ENCODE assay signal across 9 mouse cellular contexts in the genomic region with DNA sequence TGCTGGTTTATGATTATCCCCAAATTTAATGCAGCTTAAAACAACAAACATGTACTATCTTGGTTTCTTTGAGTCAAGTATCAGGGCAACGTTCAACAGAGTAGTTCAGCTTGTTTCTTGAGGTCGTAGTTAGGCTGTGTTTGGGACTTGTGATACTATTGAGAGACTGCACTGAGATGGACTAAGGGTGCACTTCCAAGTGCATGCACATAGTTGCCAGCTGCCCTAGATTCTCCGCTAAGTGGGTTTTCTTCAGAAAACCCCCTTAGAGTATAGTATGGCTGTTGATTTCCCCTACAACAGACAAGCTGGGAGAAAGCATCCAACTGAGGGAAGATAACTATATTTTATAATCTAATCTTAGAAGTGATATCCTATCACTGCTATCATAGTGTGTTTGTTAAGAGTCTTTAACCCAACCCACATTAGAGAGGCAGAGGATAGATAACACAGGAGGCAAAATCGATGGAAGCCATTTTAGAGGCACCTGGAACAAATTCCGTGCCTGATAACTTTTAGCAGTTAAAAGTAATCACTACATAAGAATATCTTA. TPM values are rescaled to one million over a fixed set of nuclear protein-coding genes. Genes with fewer than 3 reads are reported as not detected.
A peak's percentile ranks its signal among the peaks of the same experiment; 100 is the strongest.
DNase-seq lines count a peak whose midpoint lies in the region; ATAC-seq and TF ChIP-seq lines count a peak whose summit lies in the region.
"Had no signal": no experiment of that assay in that cellular context is flagged by ENCODE, and none has a peak within 500 bp of the region (broad histone marks: within the 10 kb centered on the region; RNA-seq: fewer than 3 reads in every experiment).

No protein-coding gene starts in this region.

- peak overlapping the region; percentile 55 for H3K4me2 ChIP-seq in kidney, postnatal 0 days (ENCODE audit: low read length)
- peak overlapping the region; percentile 59; the same call in 1 of the 2 replicates for H3K4me2 ChIP-seq in embryonic facial prominence, embryonic 14.5 days (ENCODE audit: low read depth, low read length)
- H3K4me2 ChIP-seq in midbrain, embryonic 14.5 days (ENCODE audit: low read length): peak overlapping the region; percentile 57; the same call in 1 of the 2 replicates

- ATAC-seq in kidney, postnatal 0 days (replicated peaks; ENCODE audit: low FRiP score, low read depth): no peak
- ATAC-seq in embryonic facial prominence, embryonic 14.5 days (ENCODE audit: low read depth): no peak
- no peak for ATAC-seq in midbrain, embryonic 14.5 days (ENCODE audit: low FRiP score, low TSS enrichment)

- TF ChIP-seq POLR2A in cerebellum, adult 2 months (IDR thresholded peaks at IDR 0.05; ENCODE audit: borderline replicate concordance, insufficient read depth, low read length): no peak

- no peaks in the 10 kb centered on the region for H3K9me3 ChIP-seq in kidney, postnatal 0 days (replicated peaks; ENCODE audit: low read length)
- H3K9me3 ChIP-seq in embryonic facial prominence, embryonic 14.5 days (ENCODE audit: control insufficient read depth, low read length): no peaks in the 10 kb centered on the region
- H3K9me3 ChIP-seq in midbrain, embryonic 14.5 days (ENCODE audit: control insufficient read depth, low read length): no peaks in the 10 kb centered on the region

- H3K27me3 ChIP-seq in cerebellum, adult 2 months (ENCODE audit: control insufficient read depth, insufficient read depth, low read length): no peaks in the 10 kb centered on the region
- no peaks in the 10 kb centered on the region for H3K27me3 ChIP-seq in kidney, postnatal 0 days (ENCODE audit: insufficient read depth, low read length)
- no peaks in the 10 kb centered on the region for H3K27me3 ChIP-seq in embryonic facial prominence, embryonic 14.5 days (replicated peaks; ENCODE audit: control insufficient read depth, insufficient read depth, low read length)
- no peaks in the 10 kb centered on the region for H3K27me3 ChIP-seq in midbrain, embryonic 14.5 days (ENCODE audit: control insufficient read depth, insufficient read depth, low read length)

- no peak overlapping the region for H3K27ac ChIP-seq in cerebellum, adult 2 months (ENCODE audit: insufficient read depth, low read length)
- H3K27ac ChIP-seq in kidney, postnatal 0 days: no peak overlapping the region
- H3K27ac ChIP-seq in embryonic facial prominence, embryonic 14.5 days (replicated peaks; ENCODE audit: low read depth, low read length): no peak overlapping the region
- no peak overlapping the region for H3K27ac ChIP-seq in midbrain, embryonic 14.5 days (replicated peaks; ENCODE audit: low read depth, low read length)

- 62% methylated on average over 5 of the region's 5 CpGs for WGBS in cerebellum, adult 2 months
- 71% methylated on average over 5 of the region's 5 CpGs for WGBS in kidney, postnatal 0 days
- WGBS in embryonic facial prominence, embryonic 14.5 days: 70% methylated on average over 5 of the region's 5 CpGs
- WGBS in midbrain, embryonic 14.5 days: 79% methylated on average over 5 of the region's 5 CpGs

- no peak for DNase-seq in cerebellum, adult 2 months
- DNase-seq in cerebellum, adult 9-10 months: no peak
- DNase-seq in kidney, postnatal 0 days (ENCODE audit: low spot score): peak; percentile 2
- no peak for DNase-seq in kidney, postnatal 36 days
- no peak for DNase-seq in embryonic facial prominence, embryonic 14.5 days (ENCODE audit: low spot score)
- no peak for DNase-seq in midbrain, embryonic 14.5 days
- DNase-seq in retina, embryonic 14.5 days (ENCODE audit: low spot score): no peak
- DNase-seq in right cerebral cortex, adult 18-20 months: no peak
- DNase-seq: layer of hippocampus, adult 9-11 months had no signal

- H3K36me3 ChIP-seq in kidney, postnatal 0 days (ENCODE audit: insufficient read depth, low read length): no peaks in the 10 kb centered on the region
- no peaks in the 10 kb centered on the region for H3K36me3 ChIP-seq in embryonic facial prominence, embryonic 14.5 days (ENCODE audit: control insufficient read depth, insufficient read depth, low read length)
- H3K36me3 ChIP-seq in midbrain, embryonic 14.5 days (ENCODE audit: control insufficient read depth, insufficient read depth, low read length): no peaks in the 10 kb centered on the region

- H3K4me3 ChIP-seq in cerebellum, adult 2 months (replicated peaks; ENCODE audit: insufficient read depth, low read depth, low read length): peak overlapping the region; percentile 20
- no peak overlapping the region for H3K4me3 ChIP-seq in kidney, postnatal 0 days (replicated peaks; ENCODE audit: low read depth, low read length)
- no peak overlapping the region for H3K4me3 ChIP-seq in embryonic facial prominence, embryonic 14.5 days (ENCODE audit: low read depth, low read length)
- H3K4me3 ChIP-seq in midbrain, embryonic 14.5 days (replicated peaks; ENCODE audit: low read depth, low read length): no peak overlapping the region

- H3K9ac ChIP-seq in kidney, postnatal 0 days (ENCODE audit: low read depth, low read length): no peak overlapping the region
- no peak overlapping the region for H3K9ac ChIP-seq in embryonic facial prominence, embryonic 14.5 days (ENCODE audit: low read depth, low read length)
- no peak overlapping the region for H3K9ac ChIP-seq in midbrain, embryonic 14.5 days (replicated peaks; ENCODE audit: low read length)

- TF ChIP-seq CTCF in cerebellum, adult 2 months (IDR thresholded peaks at IDR 0.05; ENCODE audit: borderline replicate concordance, insufficient read depth, low read depth, low read length): no peak
- TF ChIP-seq CTCF in kidney, postnatal 0 days (IDR thresholded peaks at IDR 0.05; ENCODE audit: low read depth): no peak

- H3K4me1 ChIP-seq in cerebellum, adult 2 months (ENCODE audit: control insufficient read depth, insufficient read depth, low read length): peaks cover 3% of the 10 kb centered on the region
- H3K4me1 ChIP-seq in kidney, postnatal 0 days (replicated peaks; ENCODE audit: insufficient read depth, low read length): 0 out of 2 replicates have a peak, but pooled peaks cover 3% of the 10 kb centered on the region
- peaks cover 12% of the 10 kb centered on the region for H3K4me1 ChIP-seq in embryonic facial prominence, embryonic 14.5 days (ENCODE audit: control insufficient read depth, insufficient read depth, low read length)
- peaks cover 11% of the 10 kb centered on the region for H3K4me1 ChIP-seq in midbrain, embryonic 14.5 days (ENCODE audit: control insufficient read depth, insufficient read depth, low read length)

RNA-seq across cellular contexts. Expression of a gene that starts 1.7 kb away (rescaled TPM):
- polyA plus RNA-seq in cerebellum, adult 2 months (2012; rRNA removed): 40.9 and 48.7 TPM in 2 replicates
- 56.7 and 58.8 TPM in 2 replicates for polyA plus RNA-seq in kidney, postnatal 0 days (2015; fragmentation: Nextera tagmentation; extraction: Ambion mirVana)
- 35.7 and 37.4 TPM in 2 replicates for polyA plus RNA-seq in embryonic facial prominence, embryonic 14.5 days (2014; fragmentation: Nextera tagmentation; extraction: Ambion mirVana)
- polyA plus RNA-seq in midbrain, embryonic 14.5 days (2014; fragmentation: Nextera tagmentation; extraction: Ambion mirVana): 44.3 and 46.1 TPM in 2 replicates

RNA-seq across cellular contexts. Expression of a gene that starts 1.8 kb away (rescaled TPM):
- polyA plus RNA-seq in cerebellum, adult 2 months (2012; rRNA removed): 22.3 and 24.8 TPM in 2 replicates
- 30.1 and 32.3 TPM in 2 replicates for polyA plus RNA-seq in kidney, postnatal 0 days (2015; fragmentation: Nextera tagmentation; extraction: Ambion mirVana)
- polyA plus RNA-seq in embryonic facial prominence, embryonic 14.5 days (2014; fragmentation: Nextera tagmentation; extraction: Ambion mirVana): 25.9 and 31.1 TPM in 2 replicates
- 26.5 and 28.2 TPM in 2 replicates for polyA plus RNA-seq in midbrain, embryonic 14.5 days (2014; fragmentation: Nextera tagmentation; extraction: Ambion mirVana)
